Mouse (Mus musculus) adrenal gland, postnatal 36 days (tissue): ENCODE results near the gene Ogn. TPM values are rescaled to one million over a fixed set of nuclear protein-coding genes. Genes with fewer than 3 reads are reported as not detected.
A peak's percentile ranks its signal among the peaks of the same experiment; 100 is the strongest.
"Not testable (repeated sequence)": the region's sequence is repeated elsewhere in the genome, so short reads cannot be mapped to it uniquely, and the experiment has no call there.

Source experiments
- DNase-seq, 2 experiments: peaks; one replicate each; pipeline ENCODE4 v3.0.0; 2021; ENCODE audit warnings: mixed read lengths in 1 of 2
- long read RNA-seq, 2 experiments: library from polyadenylated mRNA; stranded (forward); transcript quantifications; one replicate each; pipeline ENCODE4 v2.0.0; 2021; ENCODE audit warnings: borderline sequencing depth in 2 of 2
- total RNA-seq, 2 experiments: library from RNA; stranded (reverse); gene quantifications; 2 replicates each; pipeline ENCODE4 v1.2.3; 2021

Ogn gene
- 10 to 100 TPM; 45.6 to 52.5 TPM for total RNA-seq
- long read RNA-seq, experiment 1, transcript Ogn-201 (7 exons, 2,566 nt) = major isoform, 10 of 16 reads
- long read RNA-seq, experiment 1, partial matches to known transcripts = 6 of 16 reads
- long read RNA-seq, experiment 1, other reads (novel, unspliced or antisense) = 0 of 16 reads
- long read RNA-seq, experiment 2, partial matches to known transcripts = 4 of 7 reads
- long read RNA-seq, experiment 2, other reads (novel, unspliced or antisense) = 1 of 7 reads

DNA sequence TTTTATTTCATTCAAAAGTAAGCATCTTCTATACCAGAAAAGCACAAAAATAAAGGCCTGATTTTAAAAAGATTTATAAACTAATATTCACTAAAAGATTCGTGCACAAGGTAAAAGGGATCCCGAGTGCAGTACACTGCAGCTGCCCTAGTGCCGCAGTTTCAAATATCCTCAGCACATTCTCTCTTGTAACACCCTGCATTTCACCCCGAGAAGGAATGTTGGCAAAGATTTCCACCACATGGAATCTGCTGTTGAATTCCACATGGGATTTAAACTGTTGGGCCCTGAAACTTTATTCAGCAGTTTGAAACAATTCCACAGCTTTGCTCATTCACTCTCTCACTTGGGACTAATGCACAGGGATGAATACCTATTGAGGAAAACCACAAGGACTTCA lies at the start of gene Ogn:
Gene Ogn, plus strand, starts transcription at position 333 of the 400 bp plus-strand sequence.
- DNase-seq = peak in 1 of 2 experiments; percentile 3

GRCm38 (mm10) chr13:49559185-49559584 lies 48.7 kb upstream of the Ogn start:
- peak; percentile 49 to 62 for DNase-seq

DNA sequence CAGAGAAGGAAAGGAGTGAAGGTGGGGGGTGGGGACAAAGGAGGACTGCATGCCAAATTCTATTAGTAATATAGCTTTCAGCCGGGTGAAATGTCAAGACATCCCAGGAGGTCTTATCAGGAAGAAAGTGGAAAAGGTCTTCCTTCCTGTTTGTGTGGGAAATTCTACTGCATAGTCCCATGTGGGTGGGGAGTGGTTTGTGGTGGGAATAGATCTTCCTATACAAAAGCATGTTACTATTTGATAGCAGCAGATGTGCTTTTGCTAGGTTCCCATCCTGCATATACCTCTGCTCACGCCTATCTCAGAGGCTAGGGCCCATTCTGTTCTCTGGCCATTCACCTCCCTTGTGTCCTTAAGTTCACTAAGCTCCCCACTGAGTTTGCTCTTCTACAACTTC lies 47.0 kb upstream of the Ogn start:
- DNase-seq = no peak

DNA sequence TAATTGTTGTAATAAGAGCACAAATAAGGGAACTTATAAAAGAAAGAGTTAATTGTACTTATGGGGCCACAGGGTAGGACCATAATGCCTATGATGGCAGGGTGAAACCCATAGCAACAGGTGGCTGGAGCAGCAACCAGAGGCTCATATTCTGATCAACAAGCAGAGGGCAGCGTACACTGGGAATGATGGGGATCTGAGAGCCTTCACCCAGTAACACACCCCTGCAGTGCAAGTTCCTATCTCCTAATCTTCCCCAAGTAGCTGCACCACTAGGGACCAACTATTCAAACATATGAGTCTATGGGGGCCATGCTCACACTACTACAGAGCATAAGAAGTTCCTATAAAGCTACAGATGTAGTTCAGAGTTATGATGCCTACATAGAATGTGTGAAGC lies 43.5 kb upstream of the Ogn start:
- DNase-seq = no peak

- DNase-seq = no peak
Measured at GRCm38 (mm10) chr13:49570371-49570770, 37.5 kb upstream of the Ogn start.

- DNase-seq = no peak
Measured at GRCm38 (mm10) chr13:49571418-49571817, 36.4 kb upstream of the Ogn start.

DNA sequence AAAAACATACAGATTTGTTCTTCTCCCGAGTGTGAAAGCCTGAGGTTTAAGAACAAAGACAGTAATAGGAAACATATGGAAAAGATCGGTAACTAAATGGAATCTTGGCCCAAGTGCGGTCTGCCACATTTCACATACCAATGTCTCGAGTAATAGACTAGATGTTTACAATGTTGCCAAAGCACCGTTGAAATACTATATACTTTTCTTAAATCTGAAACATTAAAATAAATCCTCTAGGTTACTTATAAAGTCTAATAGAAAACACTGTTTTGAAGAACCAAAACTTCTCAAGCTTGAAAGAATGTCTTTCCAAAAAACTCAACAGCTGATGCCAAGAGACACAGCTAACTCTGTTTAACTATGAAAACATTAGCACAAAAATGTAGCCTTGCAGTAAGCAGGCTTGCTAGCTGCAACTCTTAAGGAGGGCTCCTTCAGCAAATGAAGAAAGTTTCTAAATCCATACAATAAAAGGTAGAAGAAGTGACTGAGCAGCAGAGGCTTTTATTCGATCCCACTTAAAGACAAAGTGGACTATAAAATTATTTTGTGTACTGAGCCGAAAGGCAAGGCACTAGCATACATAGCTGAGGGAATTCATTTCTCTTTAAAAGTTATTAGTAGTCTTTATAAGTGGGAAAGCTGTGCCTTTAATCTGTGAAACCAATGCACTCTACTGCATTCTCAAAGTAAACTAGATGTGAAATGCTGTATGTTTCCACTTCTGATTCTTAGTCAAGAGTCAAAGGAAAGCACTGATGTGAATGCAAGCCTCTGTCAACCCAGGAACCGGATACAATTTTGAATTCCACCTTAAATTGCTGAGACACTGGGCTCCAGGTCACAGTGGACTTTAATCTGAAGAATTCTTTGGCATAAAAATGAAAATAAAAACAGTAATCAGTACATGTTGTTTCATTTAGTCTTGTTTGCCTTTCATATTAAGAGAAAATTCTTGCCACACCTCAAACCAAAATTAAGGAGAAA lies 26.0 kb upstream of the Ogn start, which contains the start of gene Omd:
Gene Omd, plus strand, starts transcription at position 922 of the 990 bp plus-strand sequence.
- no peak for DNase-seq

- no peak for DNase-seq
Measured at GRCm38 (mm10) chr13:49583859-49584258, 24.0 kb upstream of the Ogn start.

DNA sequence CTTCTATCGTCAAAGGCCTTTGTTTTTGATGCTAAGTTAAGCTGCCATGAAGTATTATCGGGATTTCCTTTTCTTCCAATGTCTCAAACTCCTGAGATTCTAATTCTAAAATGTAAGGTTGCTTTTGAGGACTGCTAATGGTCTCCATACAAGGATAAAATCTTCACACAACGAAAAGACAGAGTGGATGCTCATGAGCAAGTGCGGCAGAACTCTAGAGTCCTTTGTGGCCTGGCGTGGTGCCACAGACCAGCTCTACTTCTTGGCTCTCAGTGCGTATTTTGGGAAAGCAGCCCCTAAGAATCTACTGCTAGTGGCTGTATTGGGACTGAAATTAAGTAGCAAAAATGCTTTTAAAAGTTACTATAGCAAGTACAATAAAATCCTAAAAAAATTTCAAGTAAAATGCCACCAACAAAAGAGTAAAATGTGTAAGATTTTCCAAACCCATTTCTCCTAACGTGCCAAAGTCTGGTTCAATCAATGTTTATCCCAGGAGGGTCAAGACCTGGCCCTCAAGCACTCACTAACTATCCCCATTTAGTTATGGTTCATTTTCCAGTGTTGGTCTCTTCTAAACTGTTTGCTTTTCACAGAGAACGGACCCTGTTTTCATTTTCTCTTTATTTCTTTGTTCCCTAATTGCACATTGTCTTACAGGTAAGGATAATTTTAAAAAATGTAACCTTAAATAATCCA lies 23.4 kb upstream of the Ogn start:
- DNase-seq = no peak

DNA sequence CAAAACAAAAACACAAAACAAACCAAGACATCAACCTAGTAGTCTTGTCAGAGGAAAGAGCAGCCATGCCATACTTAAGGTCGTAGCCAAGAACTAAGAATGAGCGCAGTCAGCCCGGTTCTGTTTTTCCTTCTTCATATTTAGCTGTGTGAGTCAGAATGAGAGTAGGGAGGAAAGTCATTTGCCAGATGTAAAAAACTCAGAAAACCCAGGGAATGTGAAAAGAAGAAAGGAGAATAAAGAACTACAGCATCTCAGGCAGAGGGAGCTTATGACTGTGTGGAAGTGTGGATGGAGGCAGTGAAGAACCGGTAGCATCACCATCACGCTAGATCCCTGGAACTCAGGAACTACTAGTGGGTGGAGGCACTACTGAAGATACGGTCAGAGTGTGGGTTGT lies 21.8 kb upstream of the Ogn start:
- DNase-seq = no peak

DNA sequence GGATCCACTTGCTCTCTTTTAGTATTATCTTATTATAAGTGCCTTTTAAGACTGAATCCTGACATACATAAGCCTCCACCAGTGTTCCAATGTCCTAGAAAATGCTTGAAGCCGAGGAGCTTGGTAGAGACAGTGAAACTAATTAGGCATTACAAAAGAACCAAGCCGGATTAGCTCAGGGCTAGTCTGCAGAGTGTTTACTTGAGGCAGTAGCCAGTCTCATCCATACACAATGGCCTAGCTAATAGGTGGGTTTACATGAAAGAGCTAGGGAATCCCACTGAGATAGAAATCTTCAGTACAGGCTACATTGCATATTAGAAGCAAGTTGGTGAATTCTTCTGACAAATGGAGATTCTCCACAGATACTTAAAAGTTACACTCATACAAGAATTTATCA lies 5.3 kb upstream of the Ogn start:
- not testable (repeated sequence) for DNase-seq

DNA sequence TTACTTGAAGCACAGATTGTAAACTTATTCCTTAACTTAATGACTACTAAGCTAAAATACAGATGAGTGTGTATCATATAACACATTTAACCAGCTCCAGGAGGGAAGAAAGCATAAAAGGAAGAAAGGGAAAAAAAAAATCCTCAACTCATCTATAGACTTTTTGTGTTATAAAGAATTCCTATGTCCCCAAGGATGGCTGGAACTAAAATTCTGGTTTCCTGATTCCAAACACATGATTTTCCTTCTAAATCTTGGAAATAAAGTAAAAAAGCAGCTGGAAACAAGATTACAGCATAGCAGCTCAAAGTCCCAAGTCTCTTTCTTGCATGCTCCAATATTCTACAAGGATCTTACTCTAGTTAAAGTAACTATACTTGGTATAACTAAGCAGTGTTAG lies 4.2 kb upstream of the Ogn start:
- no peak for DNase-seq

DNA sequence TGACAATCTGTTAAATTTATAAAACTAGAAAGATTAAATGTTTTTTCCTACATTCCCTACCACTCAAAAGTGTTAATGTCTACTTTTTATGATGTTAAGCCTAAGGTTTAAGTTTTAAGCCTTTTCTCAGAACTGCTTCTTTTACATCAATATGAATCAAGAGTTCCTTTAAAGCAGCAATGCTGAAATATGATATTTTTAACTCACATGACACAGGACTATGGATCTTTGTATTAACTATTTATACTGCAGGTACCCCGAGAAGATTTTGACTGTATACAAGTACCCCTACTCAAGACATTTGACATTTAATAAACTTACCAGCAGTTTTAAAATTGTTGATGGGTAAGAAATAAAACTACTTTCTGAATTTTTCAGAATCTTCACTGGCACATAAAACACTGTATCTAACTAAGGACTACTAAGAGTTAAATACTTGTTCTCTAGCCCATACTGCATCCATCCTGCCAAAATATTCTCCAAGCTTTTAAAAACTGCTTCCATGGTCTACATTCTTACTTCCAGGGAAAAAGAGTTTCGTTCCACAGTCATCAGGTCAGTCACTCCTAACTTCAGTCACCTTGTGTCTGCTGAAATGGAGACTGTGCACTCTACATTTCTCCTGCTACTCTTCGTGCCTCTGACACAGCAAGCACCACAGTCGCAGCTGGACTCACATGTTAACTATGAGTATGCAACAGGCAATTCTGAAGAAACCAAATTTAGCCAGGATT lies 910 bp downstream of the Ogn start:
- DNase-seq = no peak

DNA sequence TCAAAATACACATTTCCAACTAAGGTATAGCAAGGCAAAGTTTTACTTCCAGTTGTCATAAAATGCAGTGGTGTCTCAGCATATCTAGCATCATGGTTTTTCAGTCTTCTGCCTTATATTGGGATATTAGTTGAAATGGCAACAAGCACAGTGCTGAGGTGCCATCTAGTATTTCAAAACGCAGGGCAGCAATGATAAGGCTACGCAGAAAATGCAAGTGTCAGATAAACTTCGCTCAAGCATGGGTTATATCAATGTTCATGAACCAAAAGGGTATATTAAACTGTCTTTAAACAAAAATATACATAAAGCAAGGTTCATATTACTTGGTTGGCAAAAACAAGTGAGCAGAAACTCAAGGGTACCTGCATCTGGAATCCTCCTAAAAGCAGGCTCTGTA lies 9.2 kb downstream of the Ogn start:
- no peak for DNase-seq

- no peak for DNase-seq
Measured at GRCm38 (mm10) chr13:49618365-49618764, 10.5 kb downstream of the Ogn start.

GRCm38 (mm10) chr13:49623216-49623615 lies 15.4 kb downstream of the Ogn start:
- peak; percentile 16 to 18 for DNase-seq

- no peak for DNase-seq
Measured at GRCm38 (mm10) chr13:49628167-49628566, 20.3 kb downstream of the Ogn start.

- peak in 1 of 2 experiments; percentile 32 for DNase-seq
Measured at GRCm38 (mm10) chr13:49629076-49629475, 21.2 kb downstream of the Ogn start.

GRCm38 (mm10) chr13:49639965-49640364 lies 32.1 kb downstream of the Ogn start:
- no peak for DNase-seq

DNA sequence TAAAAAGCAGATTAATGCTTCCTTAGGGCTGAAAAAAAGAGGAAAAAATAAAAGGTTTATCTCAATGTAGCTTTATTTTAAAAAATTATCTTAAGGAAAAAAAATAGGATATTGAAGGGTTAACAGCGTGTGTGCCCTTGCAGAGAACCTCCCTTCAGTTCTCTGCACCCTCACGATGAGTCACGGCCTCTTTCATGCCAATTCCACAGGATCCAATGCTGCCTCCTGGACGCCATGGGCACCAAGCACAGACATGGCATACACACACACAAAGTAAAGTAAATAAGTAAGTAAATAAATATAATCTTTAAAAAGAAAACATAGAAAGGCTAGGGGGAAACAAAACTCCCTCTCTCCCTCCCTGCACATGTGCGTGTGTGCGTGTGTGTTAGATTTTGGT lies 34.8 kb downstream of the Ogn start:
- DNase-seq = peak; percentile 60 to 63

GRCm38 (mm10) chr13:49643669-49644362 lies 36.0 kb downstream of the Ogn start:
- DNase-seq = no peak
